Mouse (Mus musculus) embryonic facial prominence, embryonic 11.5 days (tissue): Measurements from ENCODE around the gene Cited2. TPM values are rescaled to one million over a fixed set of nuclear protein-coding genes. Genes with fewer than 3 reads are reported as not detected.

Experiments used
- ATAC-seq: fragments of 200-750 bp; cut with Nextera tagmentation; replicated peaks from 2 replicates; pipeline ENCODE4 v1.8.0; 2017; ENCODE audit warnings: low read depth; ENCODE audit not compliant: insufficient number of reproducible peaks, low FRiP score, low TSS enrichment
- DNase-seq: peaks from one replicate; pipeline ENCODE4 v3.0.0-alpha.2; 2015; ENCODE audit warnings: low spot score
- H3K27ac ChIP-seq: fragments of 300-500 bp; sonication (generic); replicated peaks from 2 replicates; pipeline ENCODE4 v1.5.1; 2014; ENCODE audit warnings: mild to moderate bottlenecking, low read depth, low read length, control low read depth
- H3K27me3 ChIP-seq: fragments of 300-500 bp; sonication (generic); 2 replicates; pipeline ENCODE4 v1.6.1; 2014; ENCODE audit warnings: mild to moderate bottlenecking, low read length, moderate library complexity, mixed read lengths; ENCODE audit not compliant: control insufficient read depth, insufficient read depth
- H3K36me3 ChIP-seq: fragments of 300-500 bp; sonication (generic); replicated peaks from 2 replicates; pipeline ENCODE4 v1.6.1; 2014; ENCODE audit warnings: low read depth, mild to moderate bottlenecking, low read length, moderate library complexity, mixed read lengths; ENCODE audit not compliant: control insufficient read depth, insufficient read depth
- H3K4me1 ChIP-seq: fragments of 300-500 bp; sonication (generic); 2 replicates; pipeline ENCODE4 v1.6.1; 2014; ENCODE audit warnings: low read length, mixed read lengths; ENCODE audit not compliant: control insufficient read depth, insufficient read depth
- H3K4me2 ChIP-seq: fragments of 300-500 bp; sonication (generic); 2 replicates; pipeline ENCODE4 v1.6.1; 2014; ENCODE audit warnings: low read depth, mild to moderate bottlenecking, control low read depth, low read length, moderate library complexity
- H3K4me3 ChIP-seq: fragments of 300-500 bp; sonication (generic); 2 replicates; pipeline ENCODE4 v1.5.1; 2014; ENCODE audit warnings: low read depth, low read length, control low read depth
- H3K9ac ChIP-seq: fragments of 300-500 bp; sonication (generic); replicated peaks from 2 replicates; pipeline ENCODE4 v1.6.1; 2014; ENCODE audit warnings: mild to moderate bottlenecking, control low read depth, low read length
- H3K9me3 ChIP-seq: fragments of 300-500 bp; sonication (generic); replicated peaks from 2 replicates; pipeline ENCODE4 v1.6.1; 2016; ENCODE audit warnings: mild to moderate bottlenecking, low read length, inconsistent platforms, mixed read lengths; ENCODE audit not compliant: control insufficient read depth
- WGBS: fragments of 180-500 bp; shearing (Covaris S2); extraction: QIAGEN DNeasy Blood & Tissue Kit; methylation state at CpG from one replicate; pipeline ENCODE4 v1.1.7; 2014; 5-methylcytosine and 5-hydroxymethylcytosine counted together
- polyA plus RNA-seq: library from polyadenylated mRNA; unstranded; fragments of >200 nt; fragmentation: Nextera tagmentation; extraction: Ambion mirVana; gene quantifications from 2 replicates; pipeline ENCODE4 v1.2.1, GENCODE M21; 2014

Cited2 gene
- polyA plus RNA-seq, 1 experiment from 2014 or later: 51.5 TPM

DNA sequence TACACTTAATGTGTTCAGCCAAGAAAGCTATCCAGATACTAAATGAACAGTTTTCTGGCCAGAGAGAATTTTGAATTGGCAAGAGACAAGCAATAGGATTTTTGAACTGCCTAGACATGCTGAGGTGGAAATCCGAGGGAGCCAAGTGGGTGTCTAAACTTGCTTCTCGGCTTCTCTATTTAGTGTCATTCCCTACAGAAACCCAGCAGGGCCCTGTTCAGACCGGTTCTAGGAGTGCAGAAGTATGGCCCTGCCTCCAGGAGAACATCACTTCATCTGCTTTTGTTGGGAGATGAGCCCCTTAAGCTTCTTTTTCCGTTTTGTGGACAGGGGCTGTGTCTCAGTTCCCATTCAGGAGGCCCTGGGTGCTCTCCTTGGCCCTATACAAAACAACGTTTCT, 29.5 kb downstream of the Cited2 start:
- H3K4me3 ChIP-seq: no peak overlapping the region
- DNase-seq (no peak), ATAC-seq (no peak)
- no peaks in the 10 kb centered on the region for H3K9me3 ChIP-seq
- H3K27me3 ChIP-seq: no peaks in the 10 kb centered on the region
- H3K27ac ChIP-seq: no peak overlapping the region
- WGBS: 78% methylated on average over 5 of the region's 5 CpGs
- no peaks in the 10 kb centered on the region for H3K36me3 ChIP-seq
- no peak overlapping the region for H3K9ac ChIP-seq
- H3K4me2 ChIP-seq: no peak overlapping the region
- H3K4me1 ChIP-seq: no peaks in the 10 kb centered on the region

- H3K9ac ChIP-seq: no peak overlapping the region
- no peak for ATAC-seq
- no peak for DNase-seq
- no peak overlapping the region for H3K4me2 ChIP-seq
- no peak overlapping the region for H3K4me3 ChIP-seq
- no peaks in the 10 kb centered on the region for H3K4me1 ChIP-seq
- H3K27me3 ChIP-seq: no peaks in the 10 kb centered on the region
- 92% methylated on average over 3 of the region's 3 CpGs for WGBS
- no peak overlapping the region for H3K27ac ChIP-seq
- no peaks in the 10 kb centered on the region for H3K36me3 ChIP-seq
- H3K9me3 ChIP-seq: no peaks in the 10 kb centered on the region
Observed at GRCm38 (mm10) chr10:17759772-17760171, 36.8 kb downstream of the Cited2 start.

- H3K9me3 ChIP-seq: no peaks in the 10 kb centered on the region
- no peaks in the 10 kb centered on the region for H3K4me1 ChIP-seq
- no peaks in the 10 kb centered on the region for H3K36me3 ChIP-seq
- no peak overlapping the region for H3K4me2 ChIP-seq
- no peak overlapping the region for H3K27ac ChIP-seq
- ATAC-seq (no peak), DNase-seq (no peak)
- H3K27me3 ChIP-seq: no peaks in the 10 kb centered on the region
- H3K4me3 ChIP-seq: no peak overlapping the region
- no peak overlapping the region for H3K9ac ChIP-seq
- WGBS: 73% methylated on average over 9 of the region's 9 CpGs
Observed at GRCm38 (mm10) chr10:17760750-17761613, 38.0 kb downstream of the Cited2 start.

GRCm38 (mm10) chr10:17761652-17762051, 38.6 kb downstream of the Cited2 start:
- ATAC-seq (no peak), DNase-seq (no peak)
- no peak overlapping the region for H3K9ac ChIP-seq
- WGBS: 91% methylated on average over 1 of the region's 1 CpGs
- H3K27me3 ChIP-seq: no peaks in the 10 kb centered on the region
- no peaks in the 10 kb centered on the region for H3K36me3 ChIP-seq
- no peak overlapping the region for H3K4me2 ChIP-seq
- H3K27ac ChIP-seq: no peak overlapping the region
- H3K9me3 ChIP-seq: no peaks in the 10 kb centered on the region
- no peak overlapping the region for H3K4me3 ChIP-seq
- H3K4me1 ChIP-seq: no peaks in the 10 kb centered on the region

DNA sequence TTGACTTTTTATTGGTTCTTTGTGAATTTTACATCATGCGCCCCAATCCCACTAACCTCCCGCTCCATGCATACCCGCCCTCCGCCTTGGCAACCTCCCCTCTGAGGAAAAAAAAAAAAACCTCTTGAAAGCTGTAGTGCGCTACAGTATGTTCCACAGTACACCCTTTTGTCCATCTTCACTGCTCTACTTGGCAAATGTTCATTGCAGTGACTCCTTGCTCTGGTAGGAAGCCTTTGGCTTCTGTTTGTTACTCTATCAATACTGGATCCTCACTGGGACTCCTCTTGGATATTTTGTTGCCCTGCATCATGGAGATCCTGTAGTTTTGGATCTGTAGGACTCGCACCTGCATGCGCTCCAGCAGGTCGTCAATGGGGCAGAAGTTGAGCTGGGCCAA, 39.9 kb downstream of the Cited2 start:
- 94% methylated on average over 8 of the region's 8 CpGs for WGBS
- DNase-seq (no peak), ATAC-seq (no peak)
- Histone ChIP-seq H3K36me3 (no peaks in the 10 kb centered on the region), H3K27ac (no peak overlapping the region), H3K9me3 (no peaks in the 10 kb centered on the region), H3K4me1 (no peaks in the 10 kb centered on the region), H3K4me3 (no peak overlapping the region), H3K4me2 (no peak overlapping the region), H3K27me3 (no peaks in the 10 kb centered on the region), H3K9ac (no peak overlapping the region)

DNA sequence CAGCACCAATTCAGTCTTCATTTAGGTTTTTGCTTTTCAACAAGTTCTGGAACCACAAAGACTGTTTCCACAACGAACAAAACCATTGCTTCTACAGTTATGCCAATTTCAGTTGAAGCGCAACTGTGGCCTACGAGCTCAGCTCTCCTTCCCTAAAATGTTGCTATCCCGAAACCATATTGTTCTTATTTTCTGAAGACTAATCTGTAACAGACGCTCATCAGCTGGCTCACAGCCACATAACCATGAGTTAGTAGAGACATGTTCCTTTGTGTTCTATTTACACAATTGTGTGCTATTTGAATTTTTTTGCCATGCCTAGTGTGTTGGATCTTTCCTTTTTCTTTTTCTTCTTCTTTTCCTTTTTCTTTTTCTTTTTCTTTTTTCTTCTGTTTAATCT, 46.8 kb downstream of the Cited2 start:
- H3K4me1 ChIP-seq: no peaks in the 10 kb centered on the region
- 44% methylated on average over 5 of the region's 5 CpGs for WGBS
- H3K27me3 ChIP-seq: no peaks in the 10 kb centered on the region
- no peak overlapping the region for H3K4me3 ChIP-seq
- no peak overlapping the region for H3K4me2 ChIP-seq
- peak; percentile 73 for DNase-seq
- H3K36me3 ChIP-seq: no peaks in the 10 kb centered on the region
- H3K27ac ChIP-seq: no peak overlapping the region
- H3K9me3 ChIP-seq: no peaks in the 10 kb centered on the region
- no peak overlapping the region for H3K9ac ChIP-seq
- no peak for ATAC-seq

- no peak for DNase-seq
- no peaks in the 10 kb centered on the region for H3K27me3 ChIP-seq
- no peak overlapping the region for H3K9ac ChIP-seq
- WGBS: 82% methylated on average over 10 of the region's 10 CpGs
- no peaks in the 10 kb centered on the region for H3K9me3 ChIP-seq
- no peaks in the 10 kb centered on the region for H3K36me3 ChIP-seq
- no peak overlapping the region for H3K27ac ChIP-seq
- no peak overlapping the region for H3K4me3 ChIP-seq
- H3K4me1 ChIP-seq: no peaks in the 10 kb centered on the region
- ATAC-seq: no peak
- no peak overlapping the region for H3K4me2 ChIP-seq
Observed at GRCm38 (mm10) chr10:17772364-17772763, 49.3 kb downstream of the Cited2 start.

- DNase-seq (no peak), ATAC-seq (no peak)
- Histone ChIP-seq H3K27ac (no peak overlapping the region), H3K4me3 (no peak overlapping the region), H3K36me3 (no peaks in the 10 kb centered on the region), H3K4me2 (no peak overlapping the region), H3K27me3 (no peaks in the 10 kb centered on the region), H3K9me3 (no peaks in the 10 kb centered on the region), H3K4me1 (no peaks in the 10 kb centered on the region), H3K9ac (no peak overlapping the region)
- 87% methylated on average over 3 of the region's 3 CpGs for WGBS
Observed at GRCm38 (mm10) chr10:17774366-17774765, 51.3 kb downstream of the Cited2 start.
